Mouse (Mus musculus) kidney, postnatal 4 days (tissue): ENCODE data around the gene Wwtr1.

ENCODE experiments used
- DNase-seq, 2 experiments: peaks; one replicate each; pipeline ENCODE4 v3.0.0; 2021; ENCODE audit warnings: mixed read lengths in 2 of 2

Wwtr1 gene

DNA sequence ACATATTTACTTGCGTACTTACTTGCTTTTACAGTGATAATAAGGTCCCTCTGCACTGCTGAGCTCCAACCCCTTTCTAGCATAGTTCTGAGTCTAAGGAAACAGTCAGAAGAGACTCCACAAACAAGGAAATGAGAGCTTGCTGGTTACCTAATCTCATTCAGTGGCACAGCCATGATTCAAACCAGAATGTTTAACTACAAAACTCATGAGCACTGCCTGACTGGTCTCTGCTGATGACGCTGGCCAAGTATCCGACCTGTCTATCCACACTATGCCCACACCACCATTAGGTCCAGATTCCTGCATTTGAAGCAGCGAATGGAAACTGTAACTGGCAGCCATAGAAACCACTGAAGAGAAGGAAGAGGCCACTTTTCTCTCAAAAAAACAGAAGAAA is 18.3 kb downstream of the Wwtr1 start:
- no peak for DNase-seq

DNA sequence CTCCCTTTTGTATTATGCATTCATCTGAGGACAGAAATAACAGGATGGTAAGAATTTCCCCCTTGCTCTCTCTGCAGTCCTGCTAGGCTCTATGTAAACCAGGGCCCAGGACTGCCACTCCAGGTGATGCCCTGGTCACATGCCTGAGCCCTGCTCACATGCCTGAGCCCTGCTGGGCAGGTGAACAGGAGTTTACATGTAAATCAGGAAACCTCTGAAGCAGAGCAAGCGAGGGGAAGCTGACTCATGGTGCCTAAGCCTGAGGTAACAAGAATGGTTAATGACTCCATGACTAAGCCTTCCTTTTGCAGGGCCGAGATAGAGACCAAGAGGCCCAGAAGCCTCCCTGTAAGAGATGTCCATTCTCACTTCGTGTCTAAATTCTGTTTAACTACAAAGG is 20.1 kb downstream of the Wwtr1 start:
- peak; percentile 43 to 64 for DNase-seq

GRCm38 (mm10) chr3:57554890-57555239 is 20.8 kb downstream of the Wwtr1 start:
- no peak for DNase-seq

DNA sequence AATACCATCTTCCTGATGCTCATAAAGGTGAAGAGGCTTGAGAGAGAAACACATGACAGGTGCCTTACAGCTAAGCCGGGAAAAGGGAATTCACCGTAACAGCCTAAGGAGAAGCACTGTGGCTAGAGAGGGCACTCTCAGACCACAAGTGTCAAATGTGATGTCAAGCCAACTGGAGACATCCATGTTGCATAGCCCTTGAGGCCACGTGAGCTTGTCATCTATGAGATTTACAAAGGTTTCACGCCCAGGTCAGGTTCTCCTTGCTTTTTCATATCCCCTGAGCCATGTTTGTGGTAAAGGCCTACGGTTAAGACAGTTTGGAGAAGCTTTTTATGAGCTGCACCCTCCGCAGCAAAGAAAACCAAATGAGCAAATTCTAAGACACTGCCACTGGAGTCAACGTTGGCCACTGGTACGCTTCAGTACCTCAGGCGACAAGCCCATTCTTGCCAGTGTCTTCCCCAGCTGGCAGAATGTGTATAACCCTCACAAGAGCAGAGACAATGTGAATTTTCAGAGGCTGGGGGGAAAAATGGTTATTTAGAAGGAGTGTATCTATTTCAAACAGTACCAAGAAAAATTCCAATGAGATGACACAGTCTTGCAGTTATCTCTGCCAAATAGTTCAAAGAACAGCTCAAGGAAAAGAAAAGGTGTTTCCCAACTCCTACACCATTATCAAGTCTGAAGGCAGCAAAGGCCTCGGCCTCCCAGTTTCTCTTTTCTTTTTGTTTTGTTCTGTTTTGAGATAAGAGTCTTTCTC is 21.4 kb downstream of the Wwtr1 start:
- DNase-seq, result no peak

- no peak for DNase-seq
These were observed 22.6 kb downstream of the Wwtr1 start for GRCm38 (mm10) chr3:57553108-57553507.

- DNase-seq, result no peak
These were observed 24.5 kb downstream of the Wwtr1 start for GRCm38 (mm10) chr3:57551210-57551609.

DNA sequence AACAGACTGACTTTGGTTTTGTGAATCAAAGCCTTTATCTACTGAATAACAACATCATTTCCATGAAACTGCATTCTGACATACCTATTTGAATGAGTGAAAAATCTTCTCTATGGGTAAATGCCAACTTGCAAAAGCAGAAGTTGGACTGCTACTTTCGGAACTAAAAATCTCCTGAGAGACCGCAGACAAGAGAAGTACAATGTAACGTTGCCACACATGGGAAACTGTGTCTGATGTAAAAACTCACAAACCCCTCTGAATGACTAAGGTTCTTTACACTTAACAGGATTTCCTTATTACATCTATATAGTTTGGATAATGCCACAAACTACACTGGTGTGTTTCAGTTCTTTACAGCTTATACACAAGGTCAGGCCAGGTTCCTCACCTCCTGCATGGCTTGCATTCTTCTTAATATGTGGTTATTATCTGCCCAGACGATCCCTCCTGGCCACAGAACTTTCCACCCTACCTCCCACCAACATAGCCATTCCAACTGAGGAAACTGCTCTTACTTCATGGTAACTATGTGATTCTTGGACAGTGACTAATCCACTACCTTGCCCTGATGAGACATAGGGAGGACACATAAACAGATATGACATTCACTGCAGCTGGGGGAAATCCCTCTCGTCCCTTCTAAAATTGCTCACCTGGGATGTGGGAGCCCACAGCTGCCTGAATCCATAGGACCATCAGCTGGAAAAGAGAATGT is 25.1 kb downstream of the Wwtr1 start:
- no peak for DNase-seq

GRCm38 (mm10) chr3:57544154-57544553 is 31.6 kb downstream of the Wwtr1 start:
- peak; percentile 9 to 34 for DNase-seq

- no peak for DNase-seq
These were observed 32.8 kb downstream of the Wwtr1 start for GRCm38 (mm10) chr3:57542848-57543380.

DNA sequence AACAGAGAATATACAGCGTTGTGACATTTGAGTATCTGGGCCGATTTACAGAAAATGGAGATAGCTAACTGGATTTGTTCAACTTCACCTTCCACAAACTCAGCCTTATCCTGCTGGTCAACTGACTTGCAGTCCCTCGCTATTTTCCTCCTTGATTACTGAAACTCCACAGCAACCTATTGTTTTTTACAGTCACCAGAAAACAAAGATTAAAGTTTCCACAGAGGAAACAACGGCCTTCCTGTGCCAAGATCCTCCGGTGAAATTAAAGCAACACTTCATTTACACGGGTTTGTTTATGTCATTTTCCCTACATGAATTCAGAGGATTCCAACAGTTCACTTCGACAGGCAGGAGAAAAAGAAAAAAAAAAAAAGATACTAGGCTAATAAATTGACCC is 34.5 kb downstream of the Wwtr1 start:
- no peak for DNase-seq

DNA sequence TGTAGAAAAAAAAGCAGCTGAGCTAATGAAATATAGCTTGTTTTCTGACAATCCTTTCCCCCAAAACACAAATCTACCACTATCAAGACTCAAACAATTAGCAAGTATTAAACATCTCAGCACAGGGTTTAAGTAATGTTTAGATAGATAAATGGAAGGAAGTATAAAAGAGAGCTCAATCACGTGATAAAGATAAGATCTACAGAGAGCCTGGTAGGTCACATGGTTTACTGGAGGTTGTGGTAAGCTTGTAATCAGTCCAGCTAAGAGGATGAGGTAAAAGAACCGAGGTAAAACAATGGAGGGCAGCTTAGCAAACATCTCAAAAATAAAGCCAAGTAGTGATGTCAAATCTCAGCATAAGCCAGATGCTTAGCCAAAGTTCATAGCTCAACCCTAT is 35.2 kb downstream of the Wwtr1 start:
- DNase-seq, result no peak

- peak in 1 of 2 experiments; percentile 11 for DNase-seq
These were observed 40.1 kb downstream of the Wwtr1 start for GRCm38 (mm10) chr3:57535483-57536185.

DNA sequence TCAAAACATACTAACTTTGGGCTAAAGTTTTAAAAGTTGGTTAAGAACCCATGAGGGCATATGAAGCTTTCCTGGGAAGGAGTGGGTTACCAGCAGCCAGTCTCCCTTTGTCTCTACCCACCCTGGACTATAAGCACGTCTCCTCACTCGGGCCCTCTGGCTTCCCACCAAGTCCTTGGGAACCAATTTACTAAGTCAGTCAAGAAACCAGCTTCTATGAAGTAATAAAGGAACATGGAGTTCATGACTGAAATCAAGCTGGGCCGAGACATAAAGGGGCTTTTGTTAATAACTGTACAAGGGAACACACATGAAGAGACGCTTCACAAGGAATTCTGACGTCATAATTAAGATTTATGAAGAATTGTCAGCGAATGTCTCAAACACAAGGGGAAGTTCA is 41.3 kb downstream of the Wwtr1 start:
- no peak for DNase-seq

- DNase-seq, result no peak
These were observed 41.8 kb downstream of the Wwtr1 start for GRCm38 (mm10) chr3:57533876-57534275.

- DNase-seq, result no peak
These were observed 42.6 kb downstream of the Wwtr1 start for GRCm38 (mm10) chr3:57532991-57533725.

GRCm38 (mm10) chr3:57530836-57531235 is 44.9 kb downstream of the Wwtr1 start:
- no peak for DNase-seq

GRCm38 (mm10) chr3:57530221-57530620 is 45.5 kb downstream of the Wwtr1 start:
- no peak for DNase-seq

DNA sequence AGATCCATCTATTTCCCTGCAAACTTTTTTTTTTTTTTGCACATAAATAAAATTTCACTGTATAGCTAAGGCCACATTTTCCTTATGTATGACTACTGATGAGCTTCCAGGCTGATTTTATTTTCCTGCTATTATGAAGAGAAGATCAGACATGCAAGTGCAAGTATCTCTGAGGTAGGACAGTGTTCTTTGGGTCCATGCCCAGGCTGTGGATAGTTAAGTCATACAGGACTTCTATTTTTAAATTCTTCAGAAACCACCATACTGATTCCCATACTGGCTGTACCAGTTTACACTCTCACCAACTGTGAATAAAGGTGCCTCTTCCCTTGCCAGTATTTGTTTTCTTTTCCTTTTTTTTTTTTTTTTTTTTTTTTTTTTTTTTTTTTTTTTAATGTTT is 48.6 kb downstream of the Wwtr1 start:
- DNase-seq, result no peak

DNA sequence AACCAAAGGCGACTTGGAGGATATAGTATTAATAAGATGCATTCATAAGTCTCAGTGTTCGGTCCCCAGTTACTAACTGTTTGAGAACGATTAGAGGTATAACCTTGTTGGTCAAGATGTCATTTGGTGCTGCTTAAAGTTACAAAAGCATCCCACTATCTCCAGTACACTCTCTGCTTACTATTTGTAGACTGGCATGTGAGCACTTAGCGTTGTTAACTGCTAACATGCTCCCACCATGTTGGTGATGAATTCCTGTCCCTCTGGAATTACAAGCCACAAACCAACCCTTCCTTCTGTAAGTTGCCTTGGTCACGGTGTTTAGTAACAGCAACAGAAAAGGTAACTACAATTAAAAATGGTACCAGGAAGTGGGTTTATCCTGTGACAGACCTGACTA is 52.6 kb downstream of the Wwtr1 start:
- no peak for DNase-seq

DNA sequence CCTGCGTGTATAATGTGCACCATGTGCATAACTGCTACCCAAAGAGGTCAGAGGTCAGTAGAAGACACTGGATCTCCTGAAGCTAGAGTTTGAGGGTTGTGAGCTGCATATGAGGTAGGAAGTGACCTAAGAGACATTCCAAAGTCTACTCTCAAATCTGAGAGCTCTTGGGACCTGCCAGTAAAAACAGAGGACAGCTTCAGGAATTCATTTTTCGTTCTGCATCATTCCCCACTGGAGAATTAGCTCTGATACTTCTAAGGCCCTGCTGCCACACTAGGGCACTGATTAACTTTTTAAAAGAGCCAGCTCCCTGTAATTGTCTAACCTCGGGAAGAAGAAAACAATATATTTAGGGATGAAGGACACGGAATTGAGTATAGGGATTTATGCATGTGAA is 53.8 kb downstream of the Wwtr1 start:
- DNase-seq, result no peak

GRCm38 (mm10) chr3:57519995-57520394 is 55.7 kb downstream of the Wwtr1 start:
- no peak for DNase-seq

DNA sequence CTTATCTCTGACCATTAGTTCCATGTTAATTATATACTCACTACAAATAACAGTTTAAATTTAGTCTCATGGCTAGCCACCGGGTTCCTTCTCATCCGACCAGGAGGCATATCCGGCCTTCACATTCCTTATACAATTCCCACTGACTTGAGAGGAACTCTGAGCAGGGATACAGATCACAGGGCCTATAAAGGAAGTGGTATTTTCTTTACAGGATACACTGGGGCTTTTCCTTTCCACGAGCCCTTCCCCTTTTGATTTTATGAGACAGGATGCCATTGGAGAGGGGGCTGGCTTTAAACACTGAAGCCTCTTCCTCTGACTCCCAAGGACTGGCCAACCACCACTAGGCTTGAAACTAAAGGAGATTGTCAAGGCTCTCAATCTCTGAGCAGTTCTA is 59.6 kb downstream of the Wwtr1 start:
- no peak for DNase-seq

DNA sequence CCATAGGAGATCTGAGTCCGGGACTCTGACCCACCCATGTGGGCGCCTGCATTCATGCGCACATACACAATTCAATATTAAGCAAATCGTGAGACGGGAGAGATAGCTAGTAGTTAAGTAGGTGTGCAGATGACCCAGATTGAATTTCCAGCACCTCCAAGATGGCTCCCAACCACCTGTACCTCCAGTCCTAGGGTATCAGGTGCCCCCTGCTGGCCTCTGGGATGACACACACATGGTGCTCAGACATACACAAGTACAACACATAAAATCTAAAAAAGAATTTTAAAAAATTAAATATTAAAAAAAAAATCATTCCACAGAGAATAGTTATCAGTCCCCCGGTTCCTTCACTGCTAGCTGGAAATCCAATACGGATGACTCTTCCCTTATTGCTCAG is 60.7 kb downstream of the Wwtr1 start:
- no peak for DNase-seq
